Mouse (Mus musculus) heart, embryonic 15.5 days (tissue): ENCODE measurements around the gene Tyw5. TPM values are rescaled to one million over a fixed set of nuclear protein-coding genes. Genes with fewer than 3 reads are reported as not detected.

ENCODE experiments used
- polyA plus RNA-seq: library from polyadenylated mRNA; unstranded; fragments of >200 nt; fragmentation: Nextera tagmentation; extraction: Ambion mirVana; gene quantifications from 2 replicates; pipeline ENCODE4 v1.2.1, GENCODE M21; 2015

The Tyw5 gene
- polyA plus RNA-seq, 1 experiment from 2014 or later = 16.9 TPM

Other genes starting within 250 kb of the Tyw5 start
- gene 1700066M21Rik, start 29.5 kb downstream of the Tyw5 start, polyA plus RNA-seq = 7.7 and 9.8 TPM in 2 replicates
- gene Maip1, start 773 bp downstream of the Tyw5 start, polyA plus RNA-seq = 14.0 and 15.0 TPM in 2 replicates